Mouse (Mus musculus): ENCODE results near the gene Svbp. TPM values are rescaled to one million over a fixed set of nuclear protein-coding genes. Genes with fewer than 3 reads are reported as not detected.
A peak's percentile ranks its signal among the peaks of the same experiment; 100 is the strongest.

The Svbp gene
- 50.2 and 63.6 TPM in 2 replicates for total RNA-seq (2017)

GRCm38 (mm10) chr4:119194909-119195581 is at the start of gene Svbp:
TSS of gene Svbp (plus strand) at chr4:119195306.
- peak; percentile 82 for ATAC-seq (ENCODE audit: extremely low read depth, insufficient number of reproducible peaks, low FRiP score, poor library complexity, severe bottlenecking)

DNA sequence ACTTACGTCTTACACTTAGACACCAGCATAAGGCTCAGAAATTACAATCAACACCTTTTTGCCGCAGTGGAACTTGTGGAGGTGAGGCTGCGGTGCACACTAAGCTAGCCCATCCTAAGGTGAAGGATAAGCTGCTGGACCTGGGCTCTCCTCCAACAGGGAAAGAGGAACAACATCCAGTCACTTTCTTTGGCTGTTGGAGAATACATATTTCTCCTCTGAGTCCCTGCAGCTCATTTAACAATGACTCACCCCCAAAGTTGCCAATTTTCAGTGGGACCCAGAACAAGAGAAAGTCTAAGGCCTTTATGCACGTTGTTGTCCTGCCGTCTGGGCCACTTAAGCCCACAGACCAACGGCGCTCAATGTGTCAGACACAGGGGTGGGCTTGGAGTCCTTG is 48.3 kb upstream of the Svbp start:
- ATAC-seq (ENCODE audit: extremely low read depth, insufficient number of reproducible peaks, low FRiP score, poor library complexity, severe bottlenecking), result no peak

DNA sequence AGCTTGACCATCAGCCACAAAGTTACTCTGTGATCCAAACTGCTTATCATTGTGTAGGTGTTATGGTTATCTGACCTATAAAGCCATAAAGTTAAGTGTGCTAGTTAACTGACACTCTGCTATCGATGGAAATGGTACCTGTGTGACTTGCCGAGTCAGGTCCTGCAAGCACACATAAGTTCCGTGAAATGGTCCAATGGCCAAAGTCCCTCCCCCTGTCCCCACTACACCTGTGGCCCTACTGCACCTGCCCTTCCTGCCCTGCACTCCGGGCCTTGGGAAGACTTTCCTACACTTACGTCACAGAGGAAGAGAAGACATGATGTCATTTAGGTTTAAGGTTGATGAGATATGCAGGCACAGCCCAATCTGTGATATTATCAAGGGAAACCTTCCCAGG is 47.8 kb upstream of the Svbp start:
- ATAC-seq (ENCODE audit: extremely low read depth, insufficient number of reproducible peaks, low FRiP score, poor library complexity, severe bottlenecking), result no peak

DNA sequence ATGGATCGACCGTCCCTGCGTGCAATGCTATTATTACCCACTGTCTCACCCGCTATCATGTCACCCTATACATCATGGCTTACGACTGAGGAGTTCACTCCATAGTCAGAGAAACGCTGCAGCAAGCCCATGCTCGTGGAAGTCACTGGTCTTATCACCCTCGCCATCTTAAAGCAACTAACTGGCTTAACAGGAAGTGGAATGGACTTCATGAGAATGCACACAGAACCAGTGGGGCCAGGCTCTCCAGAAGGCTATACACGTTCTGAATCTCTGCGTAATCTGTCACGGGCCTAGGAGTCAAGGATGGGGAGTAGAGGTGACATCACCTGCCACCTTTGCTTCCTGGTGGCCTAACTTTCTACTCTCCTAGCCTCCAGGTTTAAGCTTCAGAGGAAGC is 46.4 kb upstream of the Svbp start:
- ATAC-seq (ENCODE audit: extremely low read depth, insufficient number of reproducible peaks, low FRiP score, poor library complexity, severe bottlenecking), result no peak

GRCm38 (mm10) chr4:119157186-119157585 is 37.9 kb upstream of the Svbp start:
- ATAC-seq (ENCODE audit: extremely low read depth, insufficient number of reproducible peaks, low FRiP score, poor library complexity, severe bottlenecking), result peak; percentile 51; the same call in 1 of the 2 replicates

GRCm38 (mm10) chr4:119157891-119158290 is 37.2 kb upstream of the Svbp start:
- no peak for ATAC-seq (ENCODE audit: extremely low read depth, insufficient number of reproducible peaks, low FRiP score, poor library complexity, severe bottlenecking)

DNA sequence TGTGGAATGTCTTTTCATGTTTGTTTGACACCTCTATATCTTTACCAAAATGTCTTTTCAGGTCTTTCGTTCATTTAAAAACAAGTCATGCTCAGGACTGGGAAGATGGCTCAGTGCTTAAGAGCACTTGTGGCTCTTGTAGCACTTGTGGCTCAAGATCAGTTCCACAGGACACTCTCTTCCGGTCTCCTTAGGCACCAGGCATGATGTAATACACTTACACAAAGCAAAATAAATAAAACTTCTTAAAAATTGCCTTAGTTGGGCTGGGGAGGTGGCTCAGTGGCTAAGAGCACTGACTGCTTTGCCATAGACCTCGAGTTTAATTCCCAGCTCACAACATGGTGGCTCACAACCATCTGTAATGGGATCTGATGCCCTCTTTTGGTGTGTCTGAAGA is 33.7 kb upstream of the Svbp start:
- no peak for ATAC-seq (ENCODE audit: extremely low read depth, insufficient number of reproducible peaks, low FRiP score, poor library complexity, severe bottlenecking)

DNA sequence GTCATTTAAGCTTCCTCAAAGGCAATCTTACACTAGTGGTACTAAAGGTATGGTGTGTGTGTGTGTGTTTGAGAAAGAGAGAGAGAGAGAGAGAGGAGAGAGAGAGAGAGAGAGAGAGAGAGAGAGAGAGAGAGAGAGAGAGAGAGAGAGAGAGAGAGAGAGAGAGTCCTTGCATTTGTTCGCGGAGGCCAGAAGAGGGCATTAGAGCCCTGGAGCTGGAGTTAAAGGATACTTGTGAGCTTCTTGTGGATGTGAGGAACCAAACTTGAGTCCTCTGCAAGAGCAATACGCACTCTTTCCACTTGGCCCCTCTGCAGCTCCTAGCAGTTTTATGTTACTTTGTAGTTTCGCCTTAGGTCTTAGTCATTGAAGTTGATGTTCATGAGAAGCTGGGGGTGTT is 32.1 kb upstream of the Svbp start:
- ATAC-seq (ENCODE audit: extremely low read depth, insufficient number of reproducible peaks, low FRiP score, poor library complexity, severe bottlenecking), result no peak

DNA sequence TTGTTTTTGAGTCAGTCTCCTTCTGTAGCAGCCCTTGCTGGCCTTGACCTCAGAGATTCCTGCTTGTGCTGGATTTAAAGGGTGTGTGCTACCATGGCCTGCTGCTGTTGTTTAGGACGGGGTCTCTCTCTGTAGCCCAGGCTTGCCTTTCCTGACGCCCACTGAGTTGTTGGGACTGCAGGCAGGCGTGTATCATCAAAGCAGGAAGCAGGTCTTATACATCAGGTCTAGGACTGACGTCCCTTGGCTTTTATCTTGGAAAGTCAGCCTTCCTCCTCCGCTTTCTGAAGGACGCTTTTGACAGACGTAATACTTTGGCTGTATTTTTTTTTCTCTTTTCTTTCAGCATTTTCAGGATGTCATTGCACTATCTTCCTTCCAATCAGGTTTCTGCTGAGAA is 29.2 kb upstream of the Svbp start:
- no peak for ATAC-seq (ENCODE audit: extremely low read depth, insufficient number of reproducible peaks, low FRiP score, poor library complexity, severe bottlenecking)

DNA sequence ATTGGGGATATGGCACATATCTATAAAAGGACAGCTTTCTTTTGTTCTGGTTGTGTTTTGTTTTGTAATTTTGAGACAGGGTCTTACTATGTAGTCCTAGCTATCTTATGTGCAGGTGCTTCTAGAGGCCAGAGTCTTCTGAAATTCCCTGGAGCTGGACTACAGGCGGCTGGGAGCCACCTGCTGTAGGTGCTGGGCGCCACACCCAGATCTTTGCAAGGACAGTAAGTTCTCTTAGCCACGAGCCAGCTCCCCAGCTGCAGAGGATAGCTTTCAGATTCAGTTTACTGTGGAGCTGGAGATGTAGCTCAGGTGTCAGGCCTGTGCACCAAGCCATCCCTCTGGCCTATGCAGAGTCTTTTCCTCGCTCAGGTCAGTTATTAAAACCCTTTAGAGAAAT is 28.0 kb upstream of the Svbp start:
- ATAC-seq (ENCODE audit: extremely low read depth, insufficient number of reproducible peaks, low FRiP score, poor library complexity, severe bottlenecking), result no peak

GRCm38 (mm10) chr4:119167663-119168062 is 27.4 kb upstream of the Svbp start:
- ATAC-seq (ENCODE audit: extremely low read depth, insufficient number of reproducible peaks, low FRiP score, poor library complexity, severe bottlenecking), result peak; percentile 91

GRCm38 (mm10) chr4:119172919-119173650 is 22.0 kb upstream of the Svbp start:
- ATAC-seq (ENCODE audit: extremely low read depth, insufficient number of reproducible peaks, low FRiP score, poor library complexity, severe bottlenecking), result no peak

DNA sequence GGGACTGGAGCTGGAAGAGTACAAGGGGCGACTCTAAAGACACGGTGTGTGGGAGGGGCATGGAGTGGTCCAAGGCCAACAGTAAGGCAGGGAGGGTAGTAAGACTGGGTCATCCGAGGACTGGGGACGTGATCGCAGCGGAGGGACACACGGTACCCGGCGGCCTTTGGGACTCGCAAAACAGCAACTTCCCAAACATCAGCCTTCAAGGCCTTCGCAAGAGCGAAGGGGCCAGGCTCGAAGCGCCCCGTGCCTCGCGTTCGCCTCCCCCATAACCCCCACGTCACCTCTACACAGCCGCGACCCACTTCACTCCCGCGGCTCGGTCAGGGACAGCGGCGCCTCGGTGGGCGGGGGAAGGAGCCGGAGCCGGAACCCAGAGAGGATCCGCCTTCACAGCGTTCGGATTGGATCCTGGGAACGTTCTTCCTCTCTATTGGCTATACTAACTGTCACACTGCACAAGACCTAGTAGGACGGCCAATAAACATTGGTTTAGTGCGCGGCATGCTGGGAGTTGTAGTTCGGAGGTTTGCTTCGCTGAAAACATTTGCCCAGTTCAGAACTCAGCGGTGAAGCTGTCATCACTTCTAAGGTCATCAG is 21.2 kb upstream of the Svbp start, which contains the start of gene Zfp691:
Gene Zfp691, minus strand, starts transcription at position 345 of the 603 bp plus-strand sequence.
- peak; percentile 100 for ATAC-seq (ENCODE audit: extremely low read depth, insufficient number of reproducible peaks, low FRiP score, poor library complexity, severe bottlenecking)

DNA sequence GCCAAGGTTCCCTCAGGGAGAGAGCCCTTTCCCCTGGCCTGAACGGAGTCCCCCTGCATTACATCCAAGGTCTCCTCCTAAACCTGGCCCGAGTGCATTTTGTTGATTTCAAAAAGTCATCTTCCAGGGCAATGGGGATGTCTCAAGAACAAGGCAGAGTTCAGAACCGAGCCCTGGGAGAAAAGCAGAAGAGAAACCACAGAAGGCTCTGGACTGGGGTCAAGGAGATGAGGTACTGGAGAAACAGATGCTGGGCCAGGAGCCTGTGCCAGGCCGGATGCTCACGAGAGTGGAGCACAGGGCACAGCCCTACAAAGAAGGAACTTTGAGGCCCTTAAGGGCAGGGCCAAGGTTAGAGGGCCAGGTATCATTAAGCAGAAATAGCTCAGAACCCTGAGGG is 17.4 kb upstream of the Svbp start:
- no peak for ATAC-seq (ENCODE audit: extremely low read depth, insufficient number of reproducible peaks, low FRiP score, poor library complexity, severe bottlenecking)

DNA sequence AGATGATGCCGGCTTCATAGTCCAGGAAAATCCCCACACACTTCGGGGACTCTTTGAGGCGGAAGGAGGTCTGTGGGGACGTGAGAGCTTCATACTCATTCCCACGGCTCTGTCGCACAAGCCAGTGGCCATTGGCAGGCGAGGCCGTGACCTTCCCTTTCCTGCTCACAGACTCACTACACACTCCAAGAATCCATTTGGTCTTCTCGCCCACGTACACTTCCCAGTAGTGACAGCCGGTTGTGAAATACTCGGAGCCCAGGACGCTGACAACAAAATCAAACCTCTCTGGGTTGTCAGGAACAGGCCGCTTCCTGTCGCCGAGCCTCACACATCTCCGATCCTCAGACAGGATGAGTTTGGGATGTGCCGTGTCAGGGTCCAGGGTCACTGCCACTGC is 16.8 kb upstream of the Svbp start:
- no peak for ATAC-seq (ENCODE audit: extremely low read depth, insufficient number of reproducible peaks, low FRiP score, poor library complexity, severe bottlenecking)

- no peak for ATAC-seq (ENCODE audit: extremely low read depth, insufficient number of reproducible peaks, low FRiP score, poor library complexity, severe bottlenecking)
These were observed 14.9 kb upstream of the Svbp start for GRCm38 (mm10) chr4:119180133-119180707.

DNA sequence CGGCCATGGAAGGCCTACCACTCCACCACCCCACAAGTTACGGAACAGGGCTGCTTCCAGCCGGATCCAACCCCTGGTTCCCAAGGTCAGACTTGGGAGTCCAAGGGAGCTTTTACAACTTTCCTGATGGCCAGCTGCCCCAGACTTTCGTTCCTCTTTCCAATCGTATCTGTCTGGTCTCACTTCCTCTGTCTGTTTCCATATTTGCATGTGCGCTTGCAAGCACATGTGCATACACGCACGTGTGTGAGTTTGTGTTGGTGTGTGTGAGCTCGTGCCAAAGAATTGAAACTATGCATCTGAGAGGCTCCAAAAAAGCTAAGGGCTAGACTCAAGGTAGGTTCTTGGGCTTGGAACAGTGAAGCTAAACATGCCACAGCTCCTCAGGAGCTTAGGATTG is 13.7 kb upstream of the Svbp start:
- peak; percentile 91 for ATAC-seq (ENCODE audit: extremely low read depth, insufficient number of reproducible peaks, low FRiP score, poor library complexity, severe bottlenecking)

DNA sequence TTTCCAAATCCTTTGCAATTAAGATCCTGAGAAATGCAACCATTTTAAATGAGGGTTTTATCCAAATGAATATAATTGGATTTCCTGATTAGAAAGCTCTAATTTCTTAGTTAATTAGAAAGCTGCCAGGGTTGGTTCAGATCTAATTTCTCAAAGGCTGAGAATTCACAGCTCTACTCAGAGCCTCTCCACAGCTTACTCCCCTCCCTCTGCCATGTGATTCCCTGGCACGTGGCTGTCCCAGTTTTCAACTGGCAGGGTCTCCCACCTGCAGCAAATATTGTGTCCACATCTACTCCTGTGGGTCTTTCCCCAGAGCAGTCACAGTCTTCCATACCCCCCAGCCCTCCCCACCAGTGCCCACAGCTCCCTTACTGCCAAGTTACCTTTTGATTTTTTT is 11.6 kb upstream of the Svbp start:
- ATAC-seq (ENCODE audit: extremely low read depth, insufficient number of reproducible peaks, low FRiP score, poor library complexity, severe bottlenecking), result no peak

- ATAC-seq (ENCODE audit: extremely low read depth, insufficient number of reproducible peaks, low FRiP score, poor library complexity, severe bottlenecking), result no peak
These were observed 9.3 kb upstream of the Svbp start for GRCm38 (mm10) chr4:119185771-119186170.
